Mouse (Mus musculus) megakaryocyte, embryonic 14.5 days (primary cell): ENCODE data around the gene Ect2l. TPM values are rescaled to one million over a fixed set of nuclear protein-coding genes. Genes with fewer than 3 reads are reported as not detected.

ENCODE experiments used
- H3K27me3 ChIP-seq: replicated peaks from 2 replicates; pipeline ENCODE3; 2012; ENCODE audit warnings: inconsistent platforms
- H3K36me3 ChIP-seq: replicated peaks from 2 replicates; pipeline ENCODE3; 2012; ENCODE audit warnings: low read length, inconsistent platforms, mixed read lengths
- H3K4me1 ChIP-seq: 2 replicates; pipeline ENCODE4 v1.6.1; 2012; ENCODE audit warnings: inconsistent platforms
- H3K4me3 ChIP-seq: replicated peaks from 2 replicates; pipeline ENCODE3; 2012; ENCODE audit warnings: moderate library complexity, mild to moderate bottlenecking, inconsistent platforms
- H3K9me3 ChIP-seq: 2 replicates; pipeline ENCODE4 v1.6.1; 2012; ENCODE audit warnings: inconsistent platforms
- FLI1 ChIP-seq: IDR thresholded peaks from 2 replicates; pipeline ENCODE4 v1.6.1; 2012; ENCODE audit warnings: low read length, inconsistent platforms, mixed read lengths
- GATA1 ChIP-seq: IDR thresholded peaks from 3 replicates; pipeline ENCODE4 v1.6.1; 2012; ENCODE audit warnings: mixed read lengths, low read length, inconsistent platforms, borderline replicate concordance
- polyA plus RNA-seq: library from polyadenylated mRNA; stranded (reverse); fragments of >175 nt; gene quantifications from 2 replicates; pipeline ENCODE4 v1.2.3, GENCODE M21; 2012; ENCODE audit warnings: low replicate concordance; ENCODE audit not compliant: insufficient read depth

Ect2l gene
- polyA plus RNA-seq, 1 experiment, result not detected

DNA sequence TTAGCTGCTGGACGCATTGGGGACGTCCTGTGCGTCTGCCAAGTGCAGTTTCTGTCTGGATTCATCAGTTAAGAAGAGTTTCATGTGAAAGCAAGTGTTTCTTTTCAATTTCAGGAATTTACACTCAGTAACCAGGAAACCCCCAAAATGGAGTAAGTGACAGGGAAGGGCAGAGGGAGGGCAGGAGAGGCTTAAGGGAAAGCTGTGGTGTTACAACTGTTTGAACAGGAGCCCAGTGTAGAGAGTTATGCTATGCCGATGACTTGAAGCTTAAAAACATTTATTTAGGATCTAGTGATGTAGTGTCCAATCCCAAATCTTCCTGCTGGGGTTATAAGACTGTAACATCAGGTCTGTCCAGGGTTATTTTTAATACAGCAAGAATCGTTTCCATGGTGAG, 3.4 kb upstream of the Ect2l start:
- Histone ChIP-seq H3K4me1 (peaks cover 3% of the 10 kb centered on the region; the same call in 1 of the 2 replicates), H3K4me3 (no peak overlapping the region), H3K27me3 (no peaks in the 10 kb centered on the region), H3K36me3 (peaks cover 24% of the 10 kb centered on the region), H3K9me3 (no peaks in the 10 kb centered on the region)
- TF ChIP-seq FLI1, result no peak
- no peak for TF ChIP-seq GATA1

DNA sequence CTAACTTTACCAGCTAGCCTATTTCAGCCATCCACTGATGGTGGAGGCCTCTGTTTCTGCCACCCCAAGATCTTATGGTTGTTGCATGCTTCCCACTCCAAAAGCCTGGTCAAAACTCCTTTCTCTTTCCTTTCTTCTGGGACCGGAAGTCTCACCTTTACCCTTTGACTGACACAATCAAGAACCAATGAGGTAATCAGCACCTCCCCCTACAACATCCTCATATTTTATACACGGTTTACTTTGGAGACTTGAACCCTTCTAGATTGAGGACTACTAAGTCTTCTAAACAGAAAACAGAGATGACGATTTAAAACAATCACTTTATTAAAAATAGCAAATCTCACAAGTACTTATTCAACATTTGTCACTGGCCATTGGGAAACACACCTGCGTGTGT, 2.7 kb upstream of the Ect2l start:
- no peaks in the 10 kb centered on the region for H3K9me3 ChIP-seq
- H3K4me1 ChIP-seq, result peaks cover 3% of the 10 kb centered on the region; the same call in 1 of the 2 replicates
- TF ChIP-seq GATA1 (no peak), FLI1 (no peak)
- H3K4me3 ChIP-seq, result no peak overlapping the region
- peaks cover 20% of the 10 kb centered on the region for H3K36me3 ChIP-seq
- H3K27me3 ChIP-seq, result peaks cover 2% of the 10 kb centered on the region

DNA sequence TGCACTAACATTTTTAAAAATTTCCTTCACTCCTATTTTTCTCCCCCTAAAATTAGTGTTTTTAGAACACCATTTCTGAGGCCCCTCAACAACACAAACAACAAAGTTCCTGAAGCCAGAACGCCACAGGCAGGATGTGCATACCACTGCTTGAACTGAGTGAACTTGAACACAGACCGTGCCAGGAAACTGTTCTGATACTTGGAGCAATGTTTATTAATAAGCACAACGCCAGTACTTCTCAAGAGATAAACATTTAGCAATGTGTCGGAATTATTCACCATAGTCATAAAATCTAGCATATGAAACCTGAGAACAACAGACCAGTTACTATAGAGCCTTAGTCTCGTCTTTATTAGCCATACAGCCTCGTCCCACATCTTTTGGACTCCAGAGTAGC, 571 bp downstream of the Ect2l start:
- H3K36me3 ChIP-seq, result peaks cover 8% of the 10 kb centered on the region
- no peaks in the 10 kb centered on the region for H3K9me3 ChIP-seq
- peaks cover 3% of the 10 kb centered on the region; the same call in 1 of the 2 replicates for H3K4me1 ChIP-seq
- TF ChIP-seq GATA1, result no peak
- TF ChIP-seq FLI1, result no peak
- H3K4me3 ChIP-seq, result no peak overlapping the region
- H3K27me3 ChIP-seq, result peaks cover 2% of the 10 kb centered on the region

DNA sequence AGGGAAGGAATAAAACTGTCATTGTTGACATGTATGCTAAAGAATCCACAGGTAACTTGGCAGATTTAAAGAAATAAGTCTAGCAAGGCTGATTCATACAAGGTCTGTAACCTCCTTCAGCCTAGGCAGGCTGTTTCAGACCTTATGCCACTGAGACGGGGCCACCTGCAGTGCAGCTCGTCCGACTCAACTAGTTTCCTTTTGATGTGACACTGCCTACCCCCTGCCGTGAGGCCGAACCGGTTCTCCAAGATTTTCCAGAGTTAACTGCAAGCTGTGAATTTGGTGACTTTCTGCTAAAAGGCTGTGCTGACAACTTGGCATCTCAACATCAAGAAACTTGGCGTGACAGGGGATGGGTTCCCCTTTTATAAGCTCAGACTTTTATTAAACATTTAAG, 6.6 kb downstream of the Ect2l start:
- Histone ChIP-seq H3K4me1 (no peaks in the 10 kb centered on the region), H3K4me3 (no peak overlapping the region), H3K36me3 (no peaks in the 10 kb centered on the region), H3K27me3 (peaks cover 2% of the 10 kb centered on the region), H3K9me3 (peaks cover 10% of the 10 kb centered on the region)
- no peak for TF ChIP-seq GATA1
- TF ChIP-seq FLI1, result no peak

DNA sequence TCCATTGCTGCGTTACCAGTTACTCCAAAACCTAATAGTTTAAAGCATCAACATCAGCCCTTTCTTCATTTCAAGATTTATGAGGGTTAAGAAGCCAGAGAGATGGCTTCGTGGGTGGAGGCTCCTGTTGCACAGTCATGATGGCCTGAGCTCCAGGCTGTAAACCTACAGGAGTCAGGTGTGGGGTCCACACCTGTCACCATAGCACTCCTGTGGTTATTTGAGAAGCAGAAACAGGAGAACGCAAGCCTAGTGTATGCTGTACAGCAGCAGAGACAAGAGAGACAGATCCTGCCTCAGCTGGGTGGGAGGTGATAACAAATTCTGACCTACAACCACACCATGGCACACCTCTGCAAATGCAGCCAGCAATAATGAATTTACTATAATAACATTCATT, 8.3 kb downstream of the Ect2l start:
- Histone ChIP-seq H3K27me3 (no peaks in the 10 kb centered on the region), H3K9me3 (peaks cover 19% of the 10 kb centered on the region), H3K36me3 (no peaks in the 10 kb centered on the region), H3K4me1 (no peaks in the 10 kb centered on the region), H3K4me3 (no peak overlapping the region)
- TF ChIP-seq GATA1 (no peak), FLI1 (no peak)

DNA sequence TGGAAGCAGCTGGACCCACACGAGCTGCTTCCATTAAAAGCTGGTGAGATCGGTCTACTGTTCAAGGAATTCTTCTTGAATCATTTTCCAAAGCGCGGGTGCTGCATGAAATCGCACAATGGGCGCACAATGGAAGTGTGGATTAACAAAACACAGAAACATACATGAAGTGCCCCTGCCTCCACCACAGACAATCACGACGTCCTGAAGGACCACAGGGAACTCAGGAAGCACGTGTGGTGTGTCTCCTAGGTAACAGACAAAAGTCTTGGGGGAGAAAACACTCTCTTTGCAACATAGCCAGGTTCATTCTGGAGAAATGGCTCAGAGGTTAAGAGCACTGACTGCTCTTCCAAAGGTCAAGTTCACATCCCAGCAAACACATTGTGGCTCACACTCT, 10.0 kb downstream of the Ect2l start:
- TF ChIP-seq GATA1, result no peak
- no peak for TF ChIP-seq FLI1

DNA sequence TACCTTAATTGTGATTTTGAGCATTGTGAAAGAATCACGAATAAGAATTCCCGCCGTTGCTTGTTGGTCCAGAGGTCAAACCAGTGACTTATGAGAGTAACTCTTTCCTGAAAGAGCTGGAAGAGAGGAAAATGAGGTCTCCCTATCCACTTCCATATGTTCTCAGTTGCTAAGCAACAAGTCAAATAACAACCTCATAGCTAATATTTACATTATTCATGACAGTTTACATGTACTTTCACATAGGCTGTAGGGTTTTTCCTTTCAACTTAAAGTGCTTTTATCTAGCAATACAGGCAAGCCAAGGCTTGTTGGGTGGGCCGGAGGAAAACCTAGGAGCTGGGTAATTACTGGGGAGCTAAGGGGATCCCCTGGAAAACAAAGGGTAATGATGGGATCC, 10.8 kb downstream of the Ect2l start:
- Histone ChIP-seq H3K4me3 (no peak overlapping the region), H3K4me1 (0 out of 2 replicates have a peak, but pooled peaks cover 4% of the 10 kb centered on the region), H3K27me3 (no peaks in the 10 kb centered on the region), H3K36me3 (no peaks in the 10 kb centered on the region), H3K9me3 (peaks cover 19% of the 10 kb centered on the region)
- TF ChIP-seq FLI1 (no peak), GATA1 (no peak)

More for the DNA sequence above, 10.0 kb downstream of the Ect2l start:
- peaks cover 19% of the 10 kb centered on the region for H3K9me3 ChIP-seq
- no peaks in the 10 kb centered on the region for H3K27me3 ChIP-seq
- H3K4me3 ChIP-seq, result no peak overlapping the region
- no peaks in the 10 kb centered on the region for H3K36me3 ChIP-seq
- 0 out of 2 replicates have a peak, but pooled peaks cover 4% of the 10 kb centered on the region for H3K4me1 ChIP-seq

DNA sequence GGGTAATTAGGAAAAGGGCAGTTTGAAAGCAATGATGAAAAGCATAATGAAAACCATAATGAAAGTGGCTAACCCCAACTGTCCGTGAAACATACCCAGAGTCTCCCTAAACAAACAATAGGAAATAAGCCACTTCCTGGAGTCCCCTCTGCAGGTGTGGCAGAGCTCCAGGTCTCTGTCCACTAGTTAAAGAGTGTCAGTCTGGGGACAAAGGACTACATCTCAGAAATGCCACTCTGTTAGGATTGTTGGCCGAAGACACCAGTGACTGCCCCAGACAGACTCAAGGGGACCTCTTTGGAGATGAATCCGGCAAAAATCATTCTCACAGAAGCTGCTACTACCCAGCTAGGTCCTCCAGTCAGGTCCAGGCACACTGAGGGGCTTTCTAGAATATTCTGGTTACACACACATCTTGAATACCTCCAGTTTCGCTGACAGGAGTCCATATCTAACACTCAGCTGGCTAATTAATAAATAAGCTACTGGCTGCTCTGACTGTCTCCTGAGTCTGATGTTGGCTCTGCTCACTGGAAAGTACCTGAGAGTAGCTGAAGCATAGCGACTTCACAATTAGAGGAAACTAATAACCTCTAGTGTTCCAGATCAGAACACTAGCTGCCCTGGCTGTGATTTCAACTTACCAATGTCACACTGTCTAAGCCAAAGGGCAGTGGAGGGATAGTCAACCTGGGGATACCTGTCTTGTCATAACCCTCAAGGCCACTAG, 12.2 kb downstream of the Ect2l start:
- no peaks in the 10 kb centered on the region for H3K36me3 ChIP-seq
- H3K27me3 ChIP-seq, result no peaks in the 10 kb centered on the region
- peaks cover 19% of the 10 kb centered on the region for H3K9me3 ChIP-seq
- H3K4me1 ChIP-seq, result 0 out of 2 replicates have a peak, but pooled peaks cover 4% of the 10 kb centered on the region
- no peak overlapping the region for H3K4me3 ChIP-seq
- TF ChIP-seq FLI1, result no peak
- no peak for TF ChIP-seq GATA1

DNA sequence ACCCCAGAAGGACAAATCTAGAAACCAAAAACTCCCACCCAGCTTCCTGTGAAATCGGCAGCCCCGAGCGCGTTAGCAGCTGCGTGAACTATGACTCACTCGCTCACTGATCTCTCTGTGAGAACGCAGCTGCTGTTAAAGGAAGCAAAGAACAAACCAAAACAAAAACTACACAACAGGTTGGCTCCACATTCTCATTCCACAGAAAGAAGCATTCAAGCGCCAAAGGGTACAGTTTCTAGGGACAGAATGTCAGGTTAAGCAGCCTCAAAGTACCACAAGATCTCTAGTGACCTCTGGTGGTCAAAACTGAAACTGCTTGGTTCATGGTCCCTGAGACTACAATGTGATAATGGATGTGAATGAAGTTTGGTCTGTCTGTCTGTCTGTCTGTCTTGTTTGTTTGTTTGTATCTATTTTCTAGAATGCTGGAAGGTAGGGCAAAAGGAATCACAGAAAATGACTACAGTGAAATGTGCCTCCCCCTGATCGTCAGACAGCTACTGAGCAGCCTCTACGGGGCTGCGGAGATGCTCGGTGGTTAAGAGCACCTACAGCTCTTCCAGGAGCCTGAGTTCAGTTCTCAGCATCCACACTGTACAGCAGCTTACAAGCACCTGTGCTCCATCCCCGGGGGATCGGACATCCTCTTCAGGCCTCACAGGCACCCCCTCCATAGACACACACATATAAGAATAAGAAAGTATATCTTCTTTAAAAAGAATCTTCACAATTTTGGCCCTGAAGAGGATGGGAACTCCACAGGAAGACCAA, 13.3 kb downstream of the Ect2l start:
- H3K9me3 ChIP-seq, result peaks cover 19% of the 10 kb centered on the region
- no peaks in the 10 kb centered on the region for H3K36me3 ChIP-seq
- peak overlapping the region; percentile 90 for H3K4me3 ChIP-seq
- TF ChIP-seq GATA1, result no peak
- no peak for TF ChIP-seq FLI1
- peaks cover 4% of the 10 kb centered on the region for H3K27me3 ChIP-seq
- H3K4me1 ChIP-seq, result peaks cover 8% of the 10 kb centered on the region; the same call in 1 of the 2 replicates

DNA sequence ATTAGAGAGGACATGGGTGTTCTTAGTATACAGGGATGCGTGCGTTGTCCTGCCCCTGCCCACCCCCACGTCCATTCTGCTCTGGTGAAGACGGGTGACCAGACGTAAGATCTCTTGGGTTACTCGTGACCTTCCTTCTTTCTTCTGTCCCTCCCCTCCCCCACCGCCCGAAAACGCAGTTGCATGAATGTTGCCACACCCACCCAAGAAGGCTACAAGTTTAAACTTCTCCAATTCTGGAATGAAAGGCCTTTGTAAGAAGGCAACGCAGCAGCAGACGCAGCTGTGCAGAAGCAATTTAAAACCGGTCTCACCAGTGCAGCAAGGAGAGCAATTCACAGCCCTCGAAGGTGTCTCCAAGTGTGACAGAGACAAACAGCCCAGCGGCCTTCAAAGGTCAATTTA, 16.0 kb downstream of the Ect2l start:
- H3K9me3 ChIP-seq, result peaks cover 11% of the 10 kb centered on the region
- H3K4me3 ChIP-seq, result no peak overlapping the region
- H3K27me3 ChIP-seq, result peaks cover 4% of the 10 kb centered on the region
- H3K4me1 ChIP-seq, result peaks cover 28% of the 10 kb centered on the region
- TF ChIP-seq FLI1 (no peak), GATA1 (no peak)
- no peaks in the 10 kb centered on the region for H3K36me3 ChIP-seq
